Mouse (Mus musculus): Measurements from ENCODE around the gene Igfbp2.

Gene Igfbp2

DNA sequence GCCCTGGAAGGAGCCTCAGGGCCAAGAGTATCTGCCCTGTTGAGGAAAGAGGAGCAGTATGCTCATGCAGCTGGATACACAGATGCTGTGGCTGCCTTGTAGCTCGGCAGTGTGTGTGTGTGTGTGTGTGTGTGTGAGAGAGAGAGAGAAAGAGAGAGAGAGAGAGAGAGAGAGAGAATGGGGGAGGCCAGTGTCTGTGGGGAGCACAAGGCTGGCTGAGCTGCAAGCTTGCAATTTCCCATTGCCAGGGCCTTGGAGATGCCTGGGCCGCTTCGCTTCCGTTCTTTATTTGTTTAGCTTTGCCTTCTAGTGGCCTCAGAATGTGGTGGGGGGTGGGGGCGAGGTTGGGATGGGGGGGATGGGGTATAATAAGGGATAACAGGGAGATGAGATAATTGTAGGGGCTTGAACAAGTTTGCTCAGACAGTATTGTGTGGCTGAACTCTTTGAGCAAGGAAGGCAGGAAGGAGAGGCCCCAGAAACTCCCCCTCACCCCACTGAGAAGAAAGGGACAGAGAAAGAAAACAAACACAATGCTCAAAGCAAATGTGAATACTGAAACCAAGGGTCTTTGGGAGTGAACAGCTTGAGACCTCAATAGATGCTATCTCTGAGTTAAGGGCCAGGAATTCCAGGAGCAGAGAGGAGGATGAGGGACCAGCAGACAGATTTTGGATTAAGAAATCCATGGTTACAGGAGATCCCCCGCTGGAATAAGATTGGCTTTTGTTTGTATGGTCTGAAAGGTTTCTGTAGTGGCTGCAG, 10.5 kb upstream of the Igfbp2 start:
- no peak for DNase-seq (ENCODE audit: extremely low read depth, low read depth, low spot score)

DNA sequence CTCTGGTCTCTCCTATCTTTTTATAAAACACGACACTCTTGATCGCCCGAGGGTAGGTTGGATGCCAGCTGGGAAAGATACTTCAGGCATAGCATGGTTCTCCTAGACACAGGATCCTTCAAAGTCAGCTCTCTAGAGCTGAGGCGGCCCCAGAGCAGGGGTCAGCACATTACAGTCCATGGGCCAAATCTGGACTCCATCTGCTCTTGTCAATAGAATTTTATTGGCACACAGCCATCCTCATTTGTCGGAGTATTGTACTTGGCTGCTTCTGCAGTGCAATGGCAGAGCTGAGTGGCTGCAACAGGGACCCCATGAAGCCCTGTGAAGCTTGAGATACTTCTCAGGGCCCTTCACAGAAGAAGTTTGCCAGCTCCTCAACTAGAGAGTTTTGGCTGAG, 9.1 kb upstream of the Igfbp2 start:
- no peak for DNase-seq (ENCODE audit: extremely low read depth, low read depth, low spot score)

DNA sequence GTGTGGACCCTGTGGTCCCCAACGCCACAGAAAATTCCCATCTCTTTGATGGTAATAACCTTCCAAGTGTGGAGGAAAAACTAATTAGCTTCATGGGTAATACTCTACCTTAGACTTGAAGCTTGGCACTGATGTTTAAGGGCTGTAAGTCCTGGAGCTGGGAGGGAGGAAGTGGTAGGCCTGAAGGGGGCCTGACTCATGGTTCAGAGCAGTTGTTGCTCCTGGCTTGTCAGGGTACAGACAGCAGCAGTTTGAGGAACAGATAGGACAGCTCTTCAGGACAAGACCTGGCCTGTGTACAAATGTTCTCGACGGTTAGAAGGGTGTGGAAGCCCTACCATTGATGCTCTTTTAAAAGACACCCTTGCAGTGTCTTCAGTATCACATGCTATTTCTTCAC, 8.7 kb upstream of the Igfbp2 start:
- no peak for DNase-seq (ENCODE audit: extremely low read depth, low read depth, low spot score)

DNA sequence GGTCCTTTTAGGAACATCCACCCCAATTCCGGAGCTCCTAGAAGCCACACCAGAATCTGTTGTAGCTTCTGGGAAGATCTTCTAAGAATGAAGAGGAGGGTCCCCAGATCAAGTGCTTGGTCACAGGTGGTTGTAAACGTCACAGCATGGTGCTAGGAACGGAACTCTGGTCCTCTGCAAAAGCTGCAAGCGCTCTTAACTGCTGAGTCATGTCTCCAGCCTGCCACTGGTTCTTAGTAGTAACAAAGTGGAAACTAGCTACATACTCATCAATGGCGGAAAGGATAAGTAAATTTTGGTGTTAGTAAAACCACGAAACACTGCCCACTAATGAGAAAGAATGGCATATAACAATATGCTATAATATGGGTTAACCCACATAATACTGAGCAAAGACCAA, 4.3 kb upstream of the Igfbp2 start:
- no peak for DNase-seq (ENCODE audit: extremely low read depth, low read depth, low spot score)

DNA sequence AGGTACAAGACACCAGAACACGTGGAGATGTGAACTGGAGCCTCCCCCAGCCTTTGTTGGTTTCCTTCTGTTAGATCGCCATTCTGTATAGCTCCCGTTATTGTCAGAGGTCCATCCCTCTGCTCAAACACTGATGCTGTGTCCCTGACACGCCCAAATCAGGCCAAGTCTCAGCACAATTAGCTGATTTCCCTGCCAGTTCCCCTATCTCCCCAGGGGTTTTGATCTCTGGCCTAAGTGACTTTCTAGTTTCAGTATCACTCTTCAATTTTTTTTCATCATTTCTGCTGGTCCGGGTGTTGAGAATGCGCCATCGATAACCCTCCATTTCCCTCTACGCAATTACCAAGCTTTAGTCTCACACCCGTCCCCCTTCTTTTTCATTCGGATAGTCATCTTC, 1.4 kb upstream of the Igfbp2 start:
- no peak for DNase-seq (ENCODE audit: extremely low read depth, low read depth, low spot score)

DNA sequence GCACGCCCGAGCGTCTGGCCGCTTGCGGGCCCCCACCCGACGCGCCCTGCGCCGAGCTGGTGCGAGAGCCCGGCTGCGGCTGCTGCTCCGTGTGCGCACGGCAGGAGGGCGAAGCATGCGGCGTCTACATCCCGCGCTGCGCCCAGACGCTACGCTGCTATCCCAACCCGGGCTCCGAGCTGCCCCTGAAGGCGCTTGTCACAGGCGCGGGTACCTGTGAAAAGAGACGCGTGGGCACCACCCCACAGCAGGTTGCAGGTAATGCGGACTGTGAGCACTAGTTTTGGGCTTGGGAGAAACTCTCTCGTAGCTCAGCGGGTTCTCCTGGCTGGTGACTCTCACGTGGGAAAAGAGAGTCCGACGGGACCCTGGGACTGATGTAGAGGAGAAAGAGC, 401 bp downstream of the Igfbp2 start:
- no peak for DNase-seq (ENCODE audit: extremely low read depth, low read depth, low spot score)

DNA sequence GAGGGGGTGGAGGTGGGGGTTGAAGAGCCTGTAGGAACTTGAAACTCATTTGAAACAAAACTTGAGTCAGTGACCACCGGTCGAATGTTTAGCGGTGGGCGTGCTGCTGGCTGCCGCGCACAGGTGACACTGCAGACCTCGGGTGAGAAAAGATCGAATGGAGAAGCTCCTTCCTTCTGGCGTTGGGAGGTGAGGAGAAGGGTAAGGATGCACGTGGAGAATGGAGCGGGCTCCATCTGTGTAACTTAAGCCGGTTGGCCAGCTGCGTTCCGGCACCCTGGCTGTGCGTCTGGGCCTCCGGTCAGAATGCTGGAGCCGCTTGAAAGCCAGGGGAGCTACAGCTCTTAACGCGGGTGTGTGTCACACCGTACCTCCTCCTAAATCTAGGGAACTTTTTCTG, 983 bp downstream of the Igfbp2 start:
- DNase-seq (ENCODE audit: extremely low read depth, low read depth, low spot score) = no peak

DNA sequence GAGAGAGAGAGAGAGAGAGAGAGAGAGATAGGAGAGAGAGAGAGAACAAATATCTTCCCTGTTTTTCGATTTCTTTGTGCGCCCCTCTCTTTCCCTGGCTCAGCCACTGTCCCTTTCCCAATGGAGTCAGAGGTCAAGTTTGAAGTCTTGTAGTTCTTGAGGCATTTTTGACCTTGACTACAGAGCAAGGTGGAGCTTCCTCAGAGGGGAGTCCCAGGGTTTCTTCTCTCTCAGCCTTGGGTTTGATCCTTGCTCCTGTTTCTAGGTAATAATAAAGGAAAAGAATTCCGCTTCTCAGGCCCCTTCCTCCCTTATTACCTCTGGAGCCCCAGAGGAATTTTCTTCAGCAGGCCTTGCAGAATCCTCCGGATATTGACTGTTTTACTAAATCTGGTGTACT, 1.6 kb downstream of the Igfbp2 start:
- DNase-seq (ENCODE audit: extremely low read depth, low read depth, low spot score) = no peak

DNA sequence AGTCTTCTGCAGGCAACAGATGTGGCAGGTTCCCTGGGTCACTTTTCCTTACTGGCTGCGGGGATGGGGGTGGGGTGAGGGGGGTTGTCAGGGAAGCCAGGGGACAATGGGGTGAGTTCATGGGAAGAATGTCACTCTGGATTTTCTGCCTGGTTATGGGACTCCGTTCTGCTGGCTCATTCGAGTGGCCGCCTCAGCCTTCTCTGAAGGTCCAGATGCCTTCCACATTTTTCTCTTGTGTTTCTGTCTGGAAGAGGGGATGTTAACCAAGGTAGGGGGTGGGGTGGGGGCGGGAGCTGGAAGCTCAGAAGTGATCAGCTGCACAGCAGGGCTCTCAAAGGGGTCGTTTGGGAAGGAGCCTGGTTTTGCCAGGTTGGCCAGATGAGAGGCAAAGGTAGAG, 2.1 kb downstream of the Igfbp2 start:
- DNase-seq (ENCODE audit: extremely low read depth, low read depth, low spot score) = no peak

DNA sequence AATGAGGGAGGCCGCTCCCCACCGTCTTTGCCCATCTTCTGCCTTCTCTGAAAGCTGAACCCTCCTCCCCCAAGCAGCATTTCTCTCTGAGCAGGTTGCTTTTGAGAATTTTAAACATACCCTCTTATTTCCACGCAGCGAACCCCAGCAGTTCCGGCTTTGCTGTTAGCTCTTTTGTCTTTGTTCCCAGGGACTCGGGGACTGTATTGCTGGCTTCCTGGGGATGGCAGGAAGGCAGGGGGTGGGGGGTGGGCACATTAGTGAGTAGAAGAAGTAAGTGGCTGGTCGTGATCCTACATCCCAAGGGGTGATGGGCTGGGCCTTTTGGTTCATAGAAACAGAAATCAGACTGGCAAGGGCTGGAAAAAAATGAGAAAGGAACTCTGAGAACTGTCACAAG, 2.6 kb downstream of the Igfbp2 start:
- no peak for DNase-seq (ENCODE audit: extremely low read depth, low read depth, low spot score)

DNA sequence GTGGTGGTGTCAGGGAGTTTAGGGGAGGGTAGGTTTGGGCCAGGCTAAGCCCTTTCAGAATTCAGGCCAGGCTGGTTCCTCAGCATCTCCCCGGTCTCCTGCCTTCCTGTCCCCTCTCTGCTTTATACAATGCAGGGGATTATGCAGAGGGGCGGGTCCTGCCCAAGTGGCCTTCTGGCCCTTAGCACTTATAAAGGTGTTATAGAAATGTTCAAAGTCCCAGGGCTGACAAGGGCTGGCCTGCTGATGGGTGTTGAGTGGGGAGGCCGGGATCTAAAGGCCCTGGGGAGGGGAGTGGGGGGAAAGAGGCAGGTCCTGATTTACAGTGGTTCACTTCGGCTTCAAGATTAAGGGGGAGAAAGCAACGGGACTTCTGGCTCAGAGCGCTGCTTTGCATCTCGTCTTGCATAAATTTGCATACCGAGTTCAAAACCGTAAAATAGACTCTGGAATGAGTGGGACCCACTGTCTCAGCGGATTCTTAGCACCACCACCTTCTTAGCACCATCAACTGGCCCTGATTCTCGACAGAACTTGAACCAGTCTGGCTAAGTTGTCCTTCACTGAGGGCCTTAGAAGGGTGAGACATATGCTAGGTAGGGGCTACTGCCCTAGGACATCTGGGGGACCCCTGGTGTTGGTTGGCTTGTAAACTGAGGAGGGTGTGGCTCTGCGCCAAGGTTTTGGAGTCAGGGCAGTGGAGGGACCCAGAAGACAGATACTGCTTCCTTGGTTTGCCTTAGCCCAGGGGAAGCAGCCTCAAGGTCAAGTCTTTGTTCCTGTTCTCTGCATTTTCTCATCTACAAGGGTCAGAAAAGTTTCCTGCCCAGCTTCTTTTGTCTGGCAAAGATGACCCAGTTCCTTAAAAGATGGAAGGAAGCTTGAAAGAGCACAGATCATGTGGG, 3.4 kb downstream of the Igfbp2 start:
- no peak for DNase-seq (ENCODE audit: extremely low read depth, low read depth, low spot score)

DNA sequence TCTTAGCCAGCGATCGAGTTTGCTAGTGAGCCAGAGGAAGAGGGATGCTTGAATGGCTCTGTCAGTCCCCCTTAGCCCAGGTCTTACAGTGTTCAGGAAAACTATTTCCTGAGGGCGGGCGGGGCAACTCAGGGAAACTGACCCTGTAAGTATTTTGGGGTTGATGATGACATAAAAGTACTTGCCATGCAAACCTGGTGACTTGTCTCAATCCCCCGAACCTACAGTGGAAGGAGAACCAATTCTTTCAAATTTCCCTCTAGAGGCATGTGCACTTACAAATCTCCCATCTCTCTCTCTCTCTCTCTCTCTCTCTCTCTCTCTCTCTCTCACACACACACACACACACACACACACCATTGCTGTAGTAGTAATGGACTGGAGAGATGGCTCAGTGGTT, 4.5 kb downstream of the Igfbp2 start:
- DNase-seq (ENCODE audit: extremely low read depth, low read depth, low spot score) = no peak

DNA sequence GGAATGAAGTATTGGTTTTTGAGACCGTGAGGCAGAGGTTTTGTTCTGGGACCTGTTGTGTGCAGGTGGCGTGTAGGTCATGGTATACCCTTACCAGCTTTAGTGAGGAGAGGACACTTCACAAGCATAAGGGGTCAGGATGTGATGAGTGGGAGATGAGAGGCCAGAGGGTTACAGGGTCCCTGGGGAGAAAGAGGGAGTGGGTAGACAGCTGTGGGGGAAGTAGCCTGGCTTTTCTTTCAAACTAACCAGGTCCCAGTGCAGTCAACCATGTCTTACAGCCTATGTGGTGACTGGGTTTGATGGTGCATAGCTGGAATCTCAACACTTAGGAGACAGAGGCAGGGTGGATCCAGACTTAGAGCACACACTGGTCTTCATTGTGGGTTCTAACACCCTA, 6.2 kb downstream of the Igfbp2 start:
- no peak for DNase-seq (ENCODE audit: extremely low read depth, low read depth, low spot score)

DNA sequence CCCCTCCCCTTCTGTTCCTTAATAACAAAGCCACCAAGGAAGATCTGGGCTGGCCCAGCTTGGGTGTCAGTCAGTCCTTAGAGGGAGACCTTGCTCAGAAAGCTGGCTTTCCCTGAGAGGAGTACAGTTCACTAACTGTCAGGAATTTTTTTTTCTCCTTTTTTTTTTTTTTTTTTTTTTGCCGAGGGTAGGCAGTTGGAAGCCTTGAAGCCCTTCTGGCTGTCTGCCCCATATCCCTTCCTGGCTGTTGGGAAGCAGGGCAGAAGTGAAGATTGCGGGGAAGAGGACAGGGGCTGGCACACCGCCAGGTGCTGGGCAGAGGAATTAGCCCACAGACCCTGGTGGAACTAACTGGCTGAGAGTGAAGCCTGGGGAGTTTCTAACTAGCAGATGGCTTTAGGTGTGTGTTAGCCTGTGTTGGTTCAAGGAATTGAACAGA, 8.4 kb downstream of the Igfbp2 start:
- no peak for DNase-seq (ENCODE audit: extremely low read depth, low read depth, low spot score)

DNA sequence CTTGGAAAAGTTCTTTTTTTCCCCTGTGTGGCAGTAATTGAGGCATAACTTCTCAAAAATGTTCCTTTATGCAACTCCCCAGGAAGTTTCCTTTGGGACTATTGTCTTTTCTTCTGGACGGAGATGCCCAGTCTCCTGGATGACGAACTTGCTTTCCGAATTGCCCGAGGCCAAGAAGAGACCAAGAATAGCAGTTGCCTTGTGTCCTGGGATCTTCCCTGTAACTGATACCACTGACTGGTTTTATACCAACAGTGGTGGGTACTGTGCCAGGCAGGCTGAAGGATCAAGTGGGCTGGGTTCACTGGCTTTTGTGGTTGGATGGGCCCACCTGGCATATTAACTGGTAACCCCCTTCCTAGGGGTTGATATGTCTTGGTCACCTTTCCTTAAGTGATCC, 9.3 kb downstream of the Igfbp2 start:
- no peak for DNase-seq (ENCODE audit: extremely low read depth, low read depth, low spot score)

DNA sequence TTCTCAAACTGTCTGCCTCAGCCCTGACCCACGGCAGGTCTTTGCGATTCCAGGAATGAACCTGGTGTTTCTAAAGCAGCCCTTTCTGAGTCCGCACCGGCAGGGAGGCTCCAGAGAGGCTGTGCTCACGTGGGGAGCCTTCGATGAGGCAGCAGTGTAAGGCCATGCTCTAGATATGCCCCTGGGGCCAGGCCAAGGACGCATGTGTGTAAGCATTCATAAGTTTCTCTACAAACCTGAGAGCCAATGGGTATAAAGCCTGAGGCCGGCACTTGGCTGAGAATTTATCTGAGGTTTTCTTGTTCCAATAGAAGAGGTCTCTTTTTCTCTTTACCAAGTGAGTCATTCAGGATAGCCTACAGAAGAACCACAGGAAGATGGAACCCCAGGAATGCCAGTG, 15.1 kb downstream of the Igfbp2 start:
- no peak for DNase-seq (ENCODE audit: extremely low read depth, low read depth, low spot score)

DNA sequence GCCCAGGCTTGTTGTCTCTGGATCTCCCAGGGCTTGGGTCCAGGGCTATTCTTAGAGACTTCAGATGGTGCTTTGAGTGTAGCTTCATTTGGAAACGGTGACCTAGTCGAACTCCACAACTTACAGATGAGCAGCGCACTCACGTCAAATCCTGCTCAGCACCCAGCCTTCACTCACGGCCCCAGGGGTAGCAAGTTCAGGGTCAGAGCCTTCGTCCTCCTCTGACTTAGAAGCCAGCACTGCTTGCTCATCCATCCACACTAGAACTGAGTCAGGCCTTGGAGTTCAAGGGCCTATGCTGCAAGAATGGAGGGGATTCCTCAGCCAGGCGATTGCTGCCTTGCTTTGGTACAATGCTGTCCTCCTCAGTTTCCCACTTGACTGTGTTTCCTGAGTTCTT, 15.5 kb downstream of the Igfbp2 start:
- DNase-seq (ENCODE audit: extremely low read depth, low read depth, low spot score) = no peak

DNA sequence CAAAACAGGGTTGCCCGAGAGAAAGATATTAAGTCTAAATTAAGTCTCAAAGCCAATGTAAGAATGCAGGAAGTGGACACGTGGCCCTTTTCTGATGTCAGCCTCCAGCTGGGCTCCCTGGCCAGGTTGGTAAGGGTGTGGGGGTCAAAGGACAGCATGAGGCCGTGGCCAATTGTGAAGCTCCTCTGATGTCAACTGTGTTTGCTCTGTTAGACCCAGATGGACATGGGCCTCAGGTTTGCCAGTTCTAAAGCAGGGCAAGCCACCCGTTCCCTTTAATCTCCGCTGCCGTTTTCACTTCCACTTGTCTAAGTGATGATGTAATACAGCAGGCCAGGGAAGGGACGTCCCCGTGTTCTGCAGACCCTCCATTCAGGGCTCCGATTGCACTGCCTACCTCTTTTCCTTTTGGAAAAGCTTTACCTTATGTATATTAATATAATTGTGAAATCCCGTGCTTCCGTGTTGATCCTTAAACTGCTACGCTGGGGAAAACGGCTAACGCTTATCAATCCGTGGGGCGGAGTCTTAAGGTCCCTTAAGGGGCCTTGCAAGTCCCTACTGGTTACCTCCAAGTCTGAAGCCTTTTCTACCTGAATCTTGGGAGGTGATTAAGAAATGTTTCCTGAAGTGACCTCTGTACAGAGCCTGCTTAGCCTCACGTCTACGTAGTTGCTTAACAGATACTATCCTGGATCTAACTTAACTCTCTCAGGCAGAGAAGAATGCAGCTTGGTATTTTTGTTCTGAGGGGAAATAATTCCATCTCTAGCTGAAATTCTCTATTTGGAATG, 18.6 kb downstream of the Igfbp2 start:
- peak; percentile 96 for DNase-seq (ENCODE audit: extremely low read depth, low read depth, low spot score)

DNA sequence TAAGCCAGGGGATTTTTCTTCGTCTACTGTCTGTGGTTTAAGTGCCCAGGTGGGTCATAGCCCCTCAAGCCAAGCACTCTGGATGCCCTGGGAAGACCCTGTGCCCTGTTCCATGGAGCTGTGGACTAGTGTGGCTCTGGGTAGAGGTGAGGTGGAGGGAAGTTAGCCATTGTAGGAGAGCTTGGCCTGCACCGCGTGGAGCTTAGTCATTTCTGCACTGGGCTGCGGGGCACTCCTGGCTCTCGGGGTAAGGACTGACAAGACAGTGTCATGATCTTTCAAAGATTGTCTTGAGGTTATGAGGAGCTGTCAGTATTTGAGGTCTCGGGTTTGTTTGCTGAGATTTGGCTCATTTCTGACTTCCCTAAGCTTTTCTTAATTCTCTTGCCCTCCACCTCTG, 20.4 kb downstream of the Igfbp2 start:
- DNase-seq (ENCODE audit: extremely low read depth, low read depth, low spot score) = no peak

DNA sequence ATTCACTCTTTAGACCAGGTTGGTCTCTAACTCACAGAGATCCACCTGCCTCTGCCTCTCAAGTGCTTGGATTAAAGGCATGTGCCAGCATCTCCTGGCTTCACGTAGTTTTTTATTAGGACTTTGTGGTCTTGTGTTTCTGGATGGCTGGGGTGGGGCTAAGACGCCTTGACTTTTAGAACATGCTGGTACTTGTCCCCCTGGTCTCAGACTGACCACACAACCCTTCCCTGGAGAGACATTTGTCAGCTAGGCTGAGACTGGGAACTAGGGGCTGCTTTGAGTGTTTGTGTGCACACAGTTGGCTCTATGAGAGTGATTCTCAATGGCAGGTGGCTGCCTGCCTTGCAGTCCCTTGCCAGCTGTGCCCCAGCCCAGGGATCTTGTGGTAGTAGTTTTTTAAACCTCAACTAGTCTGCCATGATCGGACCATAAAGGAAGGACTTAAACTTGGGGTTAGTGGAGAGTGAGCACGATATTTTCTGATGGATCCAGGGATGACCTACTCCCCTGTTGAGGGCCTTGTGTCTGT, 23.6 kb downstream of the Igfbp2 start:
- DNase-seq (ENCODE audit: extremely low read depth, low read depth, low spot score) = no peak

DNA sequence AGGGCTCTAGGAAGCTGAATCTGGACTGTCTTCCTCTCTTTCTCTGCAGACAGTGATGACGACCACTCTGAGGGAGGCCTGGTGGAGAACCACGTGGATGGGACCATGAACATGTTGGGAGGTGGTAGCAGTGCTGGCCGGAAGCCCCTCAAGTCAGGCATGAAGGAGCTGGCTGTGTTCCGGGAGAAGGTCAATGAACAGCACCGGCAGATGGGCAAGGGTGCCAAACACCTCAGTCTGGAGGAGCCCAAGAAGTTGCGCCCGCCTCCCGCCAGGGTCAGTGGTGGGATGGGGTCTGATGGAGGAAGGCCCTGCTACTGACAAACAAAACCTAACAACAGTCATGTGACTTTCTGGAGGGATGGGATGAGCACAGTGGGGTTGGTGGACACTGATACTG, 24.7 kb downstream of the Igfbp2 start:
- DNase-seq (ENCODE audit: extremely low read depth, low read depth, low spot score) = no peak
